Mouse (Mus musculus) fibroblast of lung, adult 2 months (primary cell): Measurements from ENCODE around the gene Pik3ca.

Experiments
- DNase-seq: peaks from one replicate; pipeline ENCODE4 v3.0.0-alpha.2; 2011; ENCODE audit warnings: low read depth

Gene Pik3ca

GRCm38 (mm10) chr3:32505841-32506240 is 108.4 kb downstream of the Pik3ca start:
- no peak for DNase-seq

- DNase-seq: no peak
Measured at GRCm38 (mm10) chr3:32506366-32507225, 109.1 kb downstream of the Pik3ca start.

- peak; percentile 36 for DNase-seq
Measured at GRCm38 (mm10) chr3:32508666-32509324, 111.3 kb downstream of the Pik3ca start.

- no peak for DNase-seq
Measured at GRCm38 (mm10) chr3:32509496-32510374, 112.3 kb downstream of the Pik3ca start, which contains the start of gene Zfp639. TSS of gene Zfp639 (plus strand) at chr3:32510259.

GRCm38 (mm10) chr3:32510375-32511190 is 113.1 kb downstream of the Pik3ca start:
- DNase-seq: peak; percentile 89

GRCm38 (mm10) chr3:32511191-32511550 is 113.7 kb downstream of the Pik3ca start:
- DNase-seq: no peak

- no peak for DNase-seq
Measured at GRCm38 (mm10) chr3:32512686-32513284, 115.3 kb downstream of the Pik3ca start.

GRCm38 (mm10) chr3:32513528-32513927 is 116.1 kb downstream of the Pik3ca start:
- DNase-seq: no peak
